Mouse (Mus musculus) cerebellum, adult 2 months (tissue): ENCODE results near the gene Chil1. TPM values are rescaled to one million over a fixed set of nuclear protein-coding genes. Genes with fewer than 3 reads are reported as not detected.

Experiments
- DNase-seq, 2 experiments: peaks; one replicate each; pipeline ENCODE4 v3.0.0; 2021
- H3K27ac ChIP-seq: fragments of 200-500 bp; 2 replicates; pipeline ENCODE4 v1.5.1; 2012; ENCODE audit warnings: low read length, control low read depth, inconsistent platforms; ENCODE audit not compliant: insufficient read depth
- H3K27me3 ChIP-seq: fragments of 200-500 bp; 2 replicates; pipeline ENCODE4 v1.6.1; 2012; ENCODE audit warnings: inconsistent platforms, mild to moderate bottlenecking, low read length, moderate library complexity; ENCODE audit not compliant: control insufficient read depth, insufficient read depth
- H3K4me1 ChIP-seq: fragments of 200-500 bp; 2 replicates; pipeline ENCODE4 v1.6.1; 2011; ENCODE audit warnings: low read length; ENCODE audit not compliant: control insufficient read depth, insufficient read depth
- H3K4me3 ChIP-seq: fragments of 200-500 bp; replicated peaks from 2 replicates; pipeline ENCODE3; 2011; ENCODE audit warnings: mild to moderate bottlenecking, low read depth, low read length, control low read depth; ENCODE audit not compliant: insufficient read depth
- CTCF ChIP-seq: fragments of 200-500 bp; IDR thresholded peaks from 2 replicates; pipeline ENCODE4 v1.5.1; 2011; ENCODE audit warnings: low read depth, mild to moderate bottlenecking, control low read depth, low read length, moderate library complexity, borderline replicate concordance; ENCODE audit not compliant: insufficient read depth
- POLR2A ChIP-seq: fragments of 200-500 bp; IDR thresholded peaks from 2 replicates; pipeline ENCODE4 v1.6.1; 2011; ENCODE audit warnings: low read length, control low read depth, borderline replicate concordance; ENCODE audit not compliant: insufficient read depth
- WGBS: fragments of 180-500 bp; shearing (Covaris S2); methylation state at CpG from one replicate; pipeline ENCODE4 v1.1.7; 2018; 5-methylcytosine and 5-hydroxymethylcytosine counted together
- polyA plus RNA-seq: library from polyadenylated mRNA; depleted of rRNA; stranded (reverse); fragments of >200 nt; gene quantifications from 2 replicates; pipeline ENCODE4 v1.2.3, GENCODE M21; 2012

The Chil1 gene
- polyA plus RNA-seq, 1 experiment, result 24.2 TPM

DNA sequence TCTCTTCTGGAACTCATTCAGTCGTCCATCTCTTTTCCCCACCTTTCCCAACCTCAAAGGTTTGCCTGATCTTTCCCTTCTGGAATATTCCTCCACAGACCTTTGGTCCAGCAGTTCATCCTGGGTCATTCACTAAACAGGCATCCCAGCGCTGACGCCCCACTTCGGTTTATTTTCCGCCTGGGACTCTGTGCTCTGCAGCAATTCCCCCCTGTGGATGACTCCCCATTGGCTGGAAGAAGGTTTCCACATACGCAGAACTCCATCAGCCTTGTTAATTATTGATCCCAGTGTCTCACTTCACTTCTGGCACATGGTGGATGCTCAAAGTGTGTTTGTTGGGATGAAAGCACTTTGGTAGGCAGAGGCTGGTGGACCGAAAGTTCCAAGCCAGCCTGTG is 18.5 kb upstream of the Chil1 start:
- Histone ChIP-seq H3K4me1 (peaks cover 12% of the 10 kb centered on the region; the same call in 1 of the 2 replicates), H3K27me3 (no peaks in the 10 kb centered on the region), H3K4me3 (no peak overlapping the region), H3K27ac (no peak overlapping the region)
- WGBS, result 90% methylated on average over 7 of the region's 7 CpGs
- DNase-seq, result no peak
- TF ChIP-seq CTCF, result no peak
- no peak for TF ChIP-seq POLR2A

DNA sequence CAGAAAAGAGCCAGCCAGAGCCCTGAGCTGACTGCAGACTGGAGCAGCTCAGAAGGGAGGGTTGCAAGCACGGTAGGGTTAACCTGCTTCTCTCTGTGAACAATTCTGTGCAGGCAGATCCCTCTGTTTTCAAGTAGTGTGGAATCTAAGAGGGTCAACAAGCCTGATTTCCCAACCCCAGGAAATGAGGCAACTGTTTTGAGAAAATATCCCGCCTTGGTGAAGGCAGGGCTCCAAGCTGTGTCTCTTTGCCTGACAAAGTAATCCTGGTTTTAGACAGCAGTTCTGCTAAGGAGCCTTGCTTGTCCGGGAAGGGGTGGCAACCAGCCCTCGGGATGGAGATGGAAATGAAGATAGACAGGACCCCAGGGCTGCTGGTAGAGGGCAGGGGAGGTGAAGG is 17.5 kb upstream of the Chil1 start:
- H3K4me3 ChIP-seq, result no peak overlapping the region
- WGBS, result 76% methylated on average over 4 of the region's 4 CpGs

DNA sequence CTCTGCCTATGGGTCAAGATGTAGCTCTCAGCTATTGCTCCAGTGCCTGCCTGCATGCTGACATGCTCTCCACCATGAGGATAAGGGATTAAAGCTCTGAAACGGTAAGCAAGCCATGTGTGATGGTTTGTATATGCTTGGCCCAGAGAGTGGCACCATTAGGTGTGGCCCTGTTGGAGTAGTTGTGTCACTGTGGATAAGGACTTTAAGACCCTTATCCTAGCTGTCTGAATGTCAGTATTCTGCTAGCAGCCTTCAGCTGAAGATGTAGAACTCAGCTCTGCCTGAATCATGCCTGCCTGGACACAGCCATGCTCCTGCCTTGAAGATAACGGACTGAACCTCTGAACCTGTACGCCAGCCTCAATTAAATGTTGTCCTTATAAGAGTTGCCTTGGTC is 15.4 kb upstream of the Chil1 start:
- WGBS, result 97% methylated on average over 3 of the region's 3 CpGs
- TF ChIP-seq CTCF, result no peak
- no peak for TF ChIP-seq POLR2A
- H3K27ac ChIP-seq, result no peak overlapping the region
- H3K4me3 ChIP-seq, result no peak overlapping the region
- peaks cover 15% of the 10 kb centered on the region; the same call in 1 of the 2 replicates for H3K4me1 ChIP-seq
- no peaks in the 10 kb centered on the region for H3K27me3 ChIP-seq
- no peak for DNase-seq

More for the DNA sequence above, 17.5 kb upstream of the Chil1 start:
- H3K27ac ChIP-seq, result no peak overlapping the region
- TF ChIP-seq CTCF (no peak), POLR2A (no peak)
- DNase-seq, result no peak
- peaks cover 15% of the 10 kb centered on the region; the same call in 1 of the 2 replicates for H3K4me1 ChIP-seq
- no peaks in the 10 kb centered on the region for H3K27me3 ChIP-seq

DNA sequence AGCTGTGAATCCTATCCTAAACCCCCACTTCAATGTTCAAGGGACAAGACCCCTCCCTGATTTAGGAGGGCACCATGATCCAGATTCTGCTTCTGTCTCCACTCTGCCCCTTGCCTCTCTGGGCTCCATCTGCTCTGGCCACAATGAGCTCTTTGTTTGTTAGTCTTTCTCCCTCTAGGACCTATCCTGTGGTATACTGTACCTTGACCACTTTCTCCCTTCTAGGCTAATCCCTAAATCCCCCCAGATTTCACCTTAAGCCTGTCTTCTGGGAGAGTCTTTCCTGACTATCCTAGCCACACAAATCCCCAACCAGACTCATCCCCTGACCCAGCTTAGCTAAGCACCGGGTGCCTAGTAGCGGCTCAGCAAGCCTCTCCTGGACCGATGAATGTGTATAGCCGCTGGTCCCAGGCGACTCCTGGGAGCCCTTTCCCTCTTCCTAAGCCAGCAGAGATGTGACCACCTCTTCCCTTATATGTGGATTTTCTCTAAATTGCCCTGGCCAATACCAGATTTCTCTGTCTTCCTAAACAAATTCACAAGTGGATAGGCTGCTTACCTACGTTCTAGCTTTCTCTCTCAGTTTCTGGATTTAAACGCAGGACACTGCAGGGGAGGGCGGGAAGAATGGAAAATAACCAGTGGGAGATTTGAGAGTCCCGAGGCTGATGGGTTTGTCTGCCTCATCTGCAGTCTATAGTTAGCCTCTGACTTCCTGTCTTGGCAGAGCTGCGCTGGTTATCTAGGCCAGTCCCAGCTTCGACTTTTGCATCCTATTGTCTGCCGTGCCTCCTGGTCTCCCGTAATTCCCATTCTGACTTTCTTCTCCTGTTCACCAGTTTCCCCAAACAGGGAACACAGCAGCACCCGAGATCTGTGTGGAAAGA is 14.3 kb upstream of the Chil1 start:
- Histone ChIP-seq H3K4me1 (peaks cover 15% of the 10 kb centered on the region; the same call in 1 of the 2 replicates), H3K27me3 (no peaks in the 10 kb centered on the region), H3K4me3 (no peak overlapping the region), H3K27ac (peak overlapping the region; percentile 31)
- 25% methylated on average over 14 of the region's 14 CpGs for WGBS
- peak; percentile 75 to 89 for DNase-seq
- TF ChIP-seq POLR2A (no peak), CTCF (no peak)

DNA sequence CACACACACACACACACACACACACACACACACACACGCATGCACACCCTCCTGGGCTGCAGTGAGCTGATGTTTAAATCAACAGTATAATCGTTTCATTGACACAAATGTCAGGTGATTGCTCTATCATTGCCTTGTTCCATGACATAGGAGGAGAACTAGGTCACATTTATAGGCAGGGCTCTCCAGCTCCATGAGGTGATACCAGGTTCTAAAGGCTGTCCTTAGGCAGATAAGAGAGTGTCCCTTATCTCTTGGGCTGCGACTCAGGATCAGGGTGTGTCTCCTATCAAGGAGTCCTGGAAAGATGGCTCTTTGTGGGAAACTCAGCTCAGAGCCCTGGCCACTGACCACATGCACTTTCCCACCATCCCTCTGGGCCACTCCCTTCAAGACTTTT is 13.4 kb upstream of the Chil1 start:
- no peaks in the 10 kb centered on the region for H3K27me3 ChIP-seq
- no peak for DNase-seq
- TF ChIP-seq POLR2A, result no peak
- no peak for TF ChIP-seq CTCF
- WGBS, result 89% methylated on average over 3 of the region's 3 CpGs
- peak overlapping the region; percentile 31; the same call in 1 of the 2 replicates for H3K27ac ChIP-seq
- H3K4me3 ChIP-seq, result no peak overlapping the region
- H3K4me1 ChIP-seq, result peaks cover 15% of the 10 kb centered on the region; the same call in 1 of the 2 replicates

DNA sequence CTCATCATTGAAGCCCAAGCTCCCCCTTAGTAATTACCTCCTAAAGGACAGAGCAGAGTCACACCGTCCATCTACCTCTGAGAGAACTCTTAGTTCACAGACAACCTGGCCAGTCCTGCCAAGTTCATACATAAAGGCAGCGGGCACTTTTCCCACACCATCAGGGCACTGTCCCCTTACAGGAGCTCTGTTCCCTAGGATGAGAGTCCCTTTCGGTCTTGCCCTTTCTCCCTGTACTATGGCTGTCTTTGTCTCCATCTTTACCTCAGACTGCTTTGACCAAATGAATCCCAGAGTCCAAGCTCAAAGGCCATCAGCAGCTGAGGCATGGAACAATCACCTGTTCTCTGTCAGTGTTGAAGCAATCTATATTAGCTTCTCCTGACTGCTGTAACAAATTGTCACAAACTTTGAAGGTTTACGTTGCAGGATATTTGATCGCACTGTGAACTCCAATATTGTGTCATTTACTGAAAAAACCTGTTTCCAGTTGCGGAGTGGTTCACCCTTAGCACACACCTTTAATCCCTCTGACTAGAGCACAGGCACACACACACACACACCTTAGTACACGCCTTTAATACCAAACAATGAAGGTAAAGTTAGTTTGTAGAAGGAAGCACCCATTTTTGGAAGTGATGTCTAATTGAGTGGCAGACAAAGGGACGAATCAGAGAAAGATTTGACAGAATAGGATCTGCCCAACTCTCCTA is 12.8 kb upstream of the Chil1 start:
- 89% methylated on average over 8 of the region's 8 CpGs for WGBS
- H3K4me3 ChIP-seq, result no peak overlapping the region
- H3K4me1 ChIP-seq, result peaks cover 15% of the 10 kb centered on the region; the same call in 1 of the 2 replicates
- no peak for TF ChIP-seq CTCF
- no peak for TF ChIP-seq POLR2A
- H3K27me3 ChIP-seq, result no peaks in the 10 kb centered on the region
- DNase-seq, result no peak
- no peak overlapping the region for H3K27ac ChIP-seq

DNA sequence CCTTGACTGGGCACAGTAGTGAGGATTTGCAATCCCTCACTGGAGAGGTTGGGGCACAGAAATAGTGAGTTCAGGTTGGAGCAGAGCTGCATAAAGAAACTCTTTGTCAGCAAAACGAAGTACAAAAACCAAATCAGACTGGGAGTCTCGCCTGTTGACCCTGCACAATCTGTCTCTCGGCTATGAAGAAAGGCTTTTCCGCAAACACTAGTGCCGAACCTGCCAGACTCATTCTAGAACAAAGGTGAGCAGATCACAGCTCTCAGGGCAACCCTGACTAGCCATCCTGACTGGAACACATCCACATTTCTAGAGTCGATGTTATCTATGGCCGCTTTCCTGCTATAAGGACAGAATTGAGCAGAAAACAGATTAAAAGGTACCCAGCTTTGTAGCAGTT is 8.9 kb upstream of the Chil1 start:
- no peak for DNase-seq
- no peak overlapping the region for H3K27ac ChIP-seq
- peaks cover 7% of the 10 kb centered on the region; the same call in 1 of the 2 replicates for H3K4me1 ChIP-seq
- H3K4me3 ChIP-seq, result no peak overlapping the region
- H3K27me3 ChIP-seq, result no peaks in the 10 kb centered on the region
- 73% methylated on average over 7 of the region's 7 CpGs for WGBS
- TF ChIP-seq POLR2A, result no peak
- no peak for TF ChIP-seq CTCF

DNA sequence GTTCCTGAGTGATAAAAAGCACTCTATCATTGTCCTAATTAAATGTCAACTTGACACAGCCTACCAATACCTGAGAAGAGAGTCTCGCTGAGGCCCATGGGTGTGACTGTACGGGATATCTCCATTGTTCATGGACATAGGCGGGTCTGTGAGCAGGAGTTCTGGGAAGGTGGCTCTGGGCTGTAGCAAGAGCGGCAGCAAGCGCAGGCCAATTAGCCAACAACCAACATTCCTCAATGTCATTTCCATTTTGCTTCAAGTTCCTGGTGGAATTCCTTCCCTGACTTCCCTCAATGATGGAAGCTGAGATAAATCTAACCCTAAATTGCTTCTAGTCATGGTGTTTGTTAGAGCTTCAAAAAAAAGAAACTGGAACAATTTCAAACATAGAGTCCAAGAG is 4.0 kb upstream of the Chil1 start:
- no peaks in the 10 kb centered on the region for H3K27me3 ChIP-seq
- 95% methylated on average over 5 of the region's 5 CpGs for WGBS
- H3K27ac ChIP-seq, result no peak overlapping the region
- H3K4me3 ChIP-seq, result no peak overlapping the region
- no peak for TF ChIP-seq POLR2A
- TF ChIP-seq CTCF, result no peak
- H3K4me1 ChIP-seq, result no peaks in the 10 kb centered on the region
- no peak for DNase-seq
